Mouse (Mus musculus) kidney, postnatal 25 days (tissue): ENCODE measurements at regions not wholly inside any gene's neighbourhood (a gene's known extent, or its start where the extent isn't known, plus 50 kb on each side); places are given as distances from the start of the nearest gene placed in this dataset.

ENCODE experiments used
- DNase-seq, 2 experiments: peaks; one replicate each; pipeline ENCODE4 v3.0.0; 2021; ENCODE audit warnings: mixed read lengths in 2 of 2

GRCm38 (mm10) chr10:25118674-25119670, 188.7 kb downstream of the Akap7 start:
- DNase-seq = no peak

- DNase-seq = no peak
These were observed 187.0 kb upstream of the Arg1 start for GRCm38 (mm10) chr10:25114316-25114715.

- DNase-seq = no peak
These were observed 185.3 kb upstream of the Arg1 start for GRCm38 (mm10) chr10:25112449-25113171.

GRCm38 (mm10) chr10:25111636-25112422, 184.5 kb upstream of the Arg1 start:
- DNase-seq = no peak

- no peak for DNase-seq
These were observed 183.9 kb upstream of the Arg1 start for GRCm38 (mm10) chr10:25111181-25111580.

- DNase-seq = no peak
These were observed 170.8 kb upstream of the Arg1 start for GRCm38 (mm10) chr10:25098070-25098469.

- no peak for DNase-seq
These were observed 162.6 kb upstream of the Arg1 start for GRCm38 (mm10) chr10:25089705-25090386.

- DNase-seq = no peak
These were observed 159.5 kb upstream of the Arg1 start for GRCm38 (mm10) chr10:25086745-25087144.

- no peak for DNase-seq
These were observed 155.6 kb upstream of the Arg1 start for GRCm38 (mm10) chr10:25082930-25083329.

GRCm38 (mm10) chr10:25072617-25073016, 145.3 kb upstream of the Arg1 start:
- no peak for DNase-seq

- no peak for DNase-seq
These were observed 141.0 kb upstream of the Arg1 start for GRCm38 (mm10) chr10:25068301-25068700.

- no peak for DNase-seq
These were observed 137.5 kb upstream of the Arg1 start for GRCm38 (mm10) chr10:25064701-25065362.

- DNase-seq = peak in 1 of 2 experiments; percentile 38
These were observed 134.2 kb upstream of the Arg1 start for GRCm38 (mm10) chr10:25061402-25062055.

GRCm38 (mm10) chr10:25058694-25059093, 131.4 kb upstream of the Arg1 start:
- DNase-seq = no peak

GRCm38 (mm10) chr10:25051998-25052397, 124.7 kb upstream of the Arg1 start:
- DNase-seq = no peak

- DNase-seq = no peak
These were observed 124.1 kb upstream of the Arg1 start for GRCm38 (mm10) chr10:25051368-25051874.

- DNase-seq = no peak
These were observed 113.9 kb upstream of the Arg1 start for GRCm38 (mm10) chr10:25041221-25041620.

- DNase-seq = no peak
These were observed 112.6 kb upstream of the Arg1 start for GRCm38 (mm10) chr10:25039926-25040325.

GRCm38 (mm10) chr10:25036928-25037327, 109.6 kb upstream of the Arg1 start:
- DNase-seq = no peak

GRCm38 (mm10) chr10:25035363-25035762, 108.1 kb upstream of the Arg1 start:
- DNase-seq = no peak

- no peak for DNase-seq
These were observed 105.3 kb upstream of the Arg1 start for GRCm38 (mm10) chr10:25032625-25033024.
